ENCODE assay signal across 18 mouse cellular contexts in the genomic region with DNA sequence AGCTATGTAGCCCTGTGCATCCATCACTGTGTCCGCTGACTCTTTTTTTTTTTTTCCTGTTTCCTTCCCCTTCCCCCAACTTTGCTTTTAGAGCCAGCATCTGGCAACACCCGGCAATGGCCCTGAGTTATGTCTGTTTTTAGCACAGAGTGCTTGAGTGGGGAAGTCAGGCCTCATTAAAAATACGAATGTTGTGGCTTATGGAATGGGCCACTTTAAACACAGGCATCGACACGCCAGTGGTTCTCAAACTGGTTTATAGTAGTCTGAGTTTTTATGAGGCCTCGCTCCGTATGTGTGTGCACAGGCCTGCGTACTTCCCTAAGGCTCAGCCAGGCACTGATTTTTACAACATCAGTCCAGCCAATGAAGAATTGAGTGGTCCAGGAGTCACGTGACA. TPM values are rescaled to one million over a fixed set of nuclear protein-coding genes. Genes with fewer than 3 reads are reported as not detected.
DNase-seq lines count a peak whose midpoint lies in the region; ATAC-seq and TF ChIP-seq lines count a peak whose summit lies in the region.
"Had no signal": no experiment of that assay in that cellular context is flagged by ENCODE, and none has a peak within 500 bp of the region (broad histone marks: within the 10 kb centered on the region; RNA-seq: fewer than 3 reads in every experiment).

No protein-coding gene starts in this region.

- no peak overlapping the region for H3K4me3 ChIP-seq in heart, embryonic 10.5 days
- H3K4me3 ChIP-seq in lung, embryonic 14.5 days (ENCODE audit: low read depth, low read length) = no peak overlapping the region
- H3K4me3 ChIP-seq in small intestine, adult 2 months (ENCODE audit: low read depth, low read length) = no peak overlapping the region
- H3K4me3 ChIP-seq in midbrain, embryonic 14.5 days (replicated peaks; ENCODE audit: low read depth, low read length) = no peak overlapping the region
- H3K4me3 ChIP-seq: embryonic facial prominence, embryonic 13.5 days; midbrain, embryonic 10.5 days had no signal

- peaks cover 5% of the 10 kb centered on the region; the same call in 1 of the 2 replicates for H3K4me1 ChIP-seq in heart, embryonic 10.5 days
- no peaks in the 10 kb centered on the region for H3K4me1 ChIP-seq in lung, embryonic 14.5 days (ENCODE audit: insufficient read depth)
- peaks cover 8% of the 10 kb centered on the region; the same call in 1 of the 2 replicates for H3K4me1 ChIP-seq in small intestine, adult 2 months (ENCODE audit: control insufficient read depth, insufficient read depth, insufficient read length, low read length)
- no peaks in the 10 kb centered on the region for H3K4me1 ChIP-seq in midbrain, embryonic 14.5 days (ENCODE audit: control insufficient read depth, insufficient read depth, low read length)
- H3K4me1 ChIP-seq: midbrain, embryonic 10.5 days had no signal

- TF ChIP-seq CTCF in lung, embryonic 14.5 days (IDR thresholded peaks at IDR 0.05; ENCODE audit: low read depth) = no peak
- TF ChIP-seq CTCF in small intestine, adult 2 months (IDR thresholded peaks at IDR 0.05; ENCODE audit: extremely low read depth, insufficient read length, insufficient replicate concordance, low read depth, low read length) = no peak

- TF ChIP-seq POLR2A in small intestine, adult 2 months (IDR thresholded peaks at IDR 0.05; ENCODE audit: low read depth, low read length) = no peak

- 69% methylated on average over 9 of the region's 9 CpGs for WGBS in heart, embryonic 10.5 days
- WGBS in lung, embryonic 14.5 days = 53% methylated on average over 9 of the region's 9 CpGs
- WGBS in small intestine, adult 2 months = 71% methylated on average over 9 of the region's 9 CpGs
- WGBS in midbrain, embryonic 14.5 days = 86% methylated on average over 9 of the region's 9 CpGs

- peak; percentile 8 for DNase-seq in heart, adult 8-10 months (ENCODE audit: low spot score)
- DNase-seq in heart, embryonic 10.5 days (ENCODE audit: low spot score) = no peak
- peak; percentile 37 for DNase-seq in lung, embryonic 14.5 days
- DNase-seq in lung, adult 18-20 months = no peak
- DNase-seq in kidney, postnatal 14 days = peak; percentile 29
- DNase-seq in midbrain, embryonic 14.5 days = no peak
- no peak for DNase-seq in thymus, postnatal 14 days
- DNase-seq: adrenal gland, adult 2 months; cerebellum, adult 18-20 months; liver, postnatal 0 days; right cerebral cortex, postnatal 25 days had no signal

- no peaks in the 10 kb centered on the region for H3K36me3 ChIP-seq in heart, embryonic 10.5 days
- H3K36me3 ChIP-seq in lung, embryonic 14.5 days (ENCODE audit: insufficient read depth) = no peaks in the 10 kb centered on the region
- H3K36me3 ChIP-seq in small intestine, adult 2 months (ENCODE audit: control insufficient read depth, insufficient read depth, low read length) = no peaks in the 10 kb centered on the region
- no peaks in the 10 kb centered on the region for H3K36me3 ChIP-seq in midbrain, embryonic 14.5 days (ENCODE audit: control insufficient read depth, insufficient read depth, low read length)
- H3K36me3 ChIP-seq: embryonic facial prominence, embryonic 13.5 days; midbrain, embryonic 10.5 days had no signal

- no peak overlapping the region for H3K27ac ChIP-seq in heart, embryonic 10.5 days
- no peak overlapping the region for H3K27ac ChIP-seq in lung, embryonic 14.5 days (ENCODE audit: low read depth)
- H3K27ac ChIP-seq in small intestine, adult 2 months (ENCODE audit: insufficient read depth, low read depth, low read length) = peak overlapping the region; percentile 2; the same call in 1 of the 2 replicates
- H3K27ac ChIP-seq in midbrain, embryonic 14.5 days (replicated peaks; ENCODE audit: low read depth, low read length) = no peak overlapping the region
- H3K27ac ChIP-seq: embryonic facial prominence, embryonic 13.5 days; midbrain, embryonic 10.5 days had no signal

- no peaks in the 10 kb centered on the region for H3K9me3 ChIP-seq in heart, embryonic 10.5 days
- peaks cover 3% of the 10 kb centered on the region; the same call in 1 of the 2 replicates for H3K9me3 ChIP-seq in lung, embryonic 14.5 days (ENCODE audit: low read depth, low read length)
- H3K9me3 ChIP-seq in midbrain, embryonic 14.5 days (ENCODE audit: control insufficient read depth, low read length) = peaks cover 4% of the 10 kb centered on the region; the same call in 1 of the 2 replicates
- H3K9me3 ChIP-seq: midbrain, embryonic 10.5 days had no signal

- no peak overlapping the region for H3K9ac ChIP-seq in lung, embryonic 14.5 days
- H3K9ac ChIP-seq in midbrain, embryonic 14.5 days (replicated peaks; ENCODE audit: low read length) = no peak overlapping the region
- H3K9ac ChIP-seq: embryonic facial prominence, embryonic 13.5 days; liver, postnatal 0 days had no signal

- no peaks in the 10 kb centered on the region for H3K27me3 ChIP-seq in heart, embryonic 10.5 days (ENCODE audit: insufficient read depth, poor library complexity, severe bottlenecking)
- no peaks in the 10 kb centered on the region for H3K27me3 ChIP-seq in lung, embryonic 14.5 days (ENCODE audit: insufficient read depth, low read length)
- no peaks in the 10 kb centered on the region for H3K27me3 ChIP-seq in small intestine, adult 2 months (ENCODE audit: control insufficient read depth, insufficient read depth, low read length)
- no peaks in the 10 kb centered on the region for H3K27me3 ChIP-seq in midbrain, embryonic 14.5 days (ENCODE audit: control insufficient read depth, insufficient read depth, low read length)
- H3K27me3 ChIP-seq: embryonic facial prominence, embryonic 13.5 days had no signal

- H3K4me2 ChIP-seq in lung, embryonic 14.5 days = no peak overlapping the region
- no peak overlapping the region for H3K4me2 ChIP-seq in midbrain, embryonic 14.5 days (ENCODE audit: low read length)
- H3K4me2 ChIP-seq: embryonic facial prominence, embryonic 13.5 days had no signal

- ATAC-seq in lung, embryonic 14.5 days (ENCODE audit: insufficient read depth) = no peak; the same call in 1 of the 2 replicates
- ATAC-seq in midbrain, embryonic 14.5 days (ENCODE audit: low FRiP score, low TSS enrichment) = no peak
- ATAC-seq: forebrain, embryonic 16.5 days; hindbrain, embryonic 16.5 days; liver, postnatal 0 days had no signal

RNA-seq across cellular contexts. Expression of gene Card11, which starts 13.1 kb away (rescaled TPM):
- total RNA-seq in heart, adult 8-10 months (2022) = 1 to 10 TPM in 1 of 4 experiments, under 1 TPM in 3; 0.08 to 1.0 (median 0.42) TPM
- polyA plus RNA-seq in heart, embryonic 10.5 days (2016; fragmentation: Nextera tagmentation; extraction: Ambion mirVana) = 0.11 TPM in 1 of 2 replicates, not detected in the other
- 0.25 and 0.37 TPM in 2 replicates for polyA plus RNA-seq in lung, embryonic 14.5 days (2014; fragmentation: Nextera tagmentation; extraction: Ambion mirVana)
- polyA plus RNA-seq in small intestine, adult 2 months (2012; rRNA removed) = 9.3 and 17.1 TPM in 2 replicates
- 0.28 TPM in 1 of 2 replicates, not detected in the other for polyA plus RNA-seq in midbrain, embryonic 14.5 days (2014; fragmentation: Nextera tagmentation; extraction: Ambion mirVana)
- total RNA-seq: granulocyte monocyte progenitor cell, adult 5-6 weeks had no signal
- polyA plus RNA-seq: C2C12 had no signal

Comparison
In these comparisons a context has a peak if more than half of its experiments do, and no peak if none do; other contexts are left out.
1. DNase-seq: peak in heart, adult 8-10 months (single experiment), lung, embryonic 14.5 days (single experiment) and kidney, postnatal 14 days (single experiment); none in heart, embryonic 10.5 days (single experiment), lung, adult 18-20 months (0 of 2), midbrain, embryonic 14.5 days (single experiment) and thymus, postnatal 14 days (single experiment).